Comparison of ENCODE assay signal across 21 mouse cellular contexts in genomic region chr8:127287816-127288215, GRCm38 (mm10).
DNase-seq lines count a peak whose midpoint lies in the region; ATAC-seq and TF ChIP-seq lines count a peak whose summit lies in the region.
"Had no signal": no experiment of that assay in that cellular context is flagged by ENCODE, and none has a peak within 500 bp of the region (broad histone marks: within the 10 kb centered on the region; RNA-seq: fewer than 3 reads in every experiment).

No protein-coding gene starts in this region.

- no peak overlapping the region for H3K9ac ChIP-seq in liver, adult 2 months (ENCODE audit: low read depth, low read length)
- H3K9ac ChIP-seq in liver, embryonic 12.5 days, result no peak overlapping the region
- H3K9ac ChIP-seq: embryonic facial prominence, embryonic 13.5 days; embryonic facial prominence, embryonic 15.5 days; forebrain, embryonic 12.5 days had no signal

- no peak overlapping the region for H3K27ac ChIP-seq in liver, adult 2 months (replicated peaks; ENCODE audit: insufficient read depth, low read depth, low read length)
- H3K27ac ChIP-seq in liver, embryonic 12.5 days, result no peak overlapping the region
- H3K27ac ChIP-seq: embryonic facial prominence, embryonic 13.5 days; embryonic facial prominence, embryonic 15.5 days; forebrain, embryonic 10.5 days; forebrain, embryonic 12.5 days had no signal

- no peak for TF ChIP-seq POLR2A in liver, adult 2 months (IDR thresholded peaks at IDR 0.05; ENCODE audit: extremely low read depth, insufficient read depth, low read length)

- 51% methylated on average over 10 of the region's 10 CpGs for WGBS in liver, adult 2 months
- 73% methylated on average over 10 of the region's 10 CpGs for WGBS in liver, embryonic 12.5 days (ENCODE audit: insufficient replicate concordance)

- no peaks in the 10 kb centered on the region for H3K9me3 ChIP-seq in liver, embryonic 12.5 days (replicated peaks)
- H3K9me3 ChIP-seq: embryonic facial prominence, embryonic 13.5 days; embryonic facial prominence, embryonic 15.5 days; forebrain, embryonic 12.5 days had no signal

- H3K4me3 ChIP-seq in liver, adult 2 months (ENCODE audit: insufficient read depth, low read depth, low read length), result no peak overlapping the region
- no peak overlapping the region for H3K4me3 ChIP-seq in liver, embryonic 12.5 days
- H3K4me3 ChIP-seq: embryonic facial prominence, embryonic 13.5 days; embryonic facial prominence, embryonic 15.5 days; erythroblast, embryonic 14.5 days; forebrain, embryonic 10.5 days; forebrain, embryonic 12.5 days had no signal

- peak; percentile 9 for DNase-seq in adrenal gland, adult 2 months
- no peak for DNase-seq in adrenal gland, postnatal 4 days (ENCODE audit: low spot score in 2 of 2)
- DNase-seq in liver, adult 2 months (ENCODE audit: extremely low read depth, low read depth, low spot score), result peak; percentile 68
- peak; percentile 7 for DNase-seq in adrenal gland, adult 8-10 months
- DNase-seq in adrenal gland, postnatal 10 days, result peak; percentile 9
- DNase-seq in frontal cortex, adult 2 months (ENCODE audit: extremely low spot score in 1 of 2, low spot score in 1 of 2), result no peak
- no peak for DNase-seq in cerebellum, postnatal 14 days
- DNase-seq: cerebellum, adult 11-12 months; cerebellum, adult 2 months; cerebellum, adult 9-10 months; cerebellum, postnatal 10 days; cerebellum, postnatal 36 days; embryo, embryonic 11 days had no signal

- no peak overlapping the region for H3K4me2 ChIP-seq in liver, embryonic 12.5 days
- H3K4me2 ChIP-seq: embryonic facial prominence, embryonic 13.5 days; embryonic facial prominence, embryonic 15.5 days; forebrain, embryonic 12.5 days had no signal

- ATAC-seq in liver, embryonic 12.5 days, result no peak
- ATAC-seq: forebrain, embryonic 14.5 days; forebrain, embryonic 16.5 days had no signal

- no peaks in the 10 kb centered on the region; the same call in 1 of the 2 replicates for H3K36me3 ChIP-seq in liver, adult 2 months (ENCODE audit: control insufficient read depth, insufficient read depth, low read length)
- H3K36me3 ChIP-seq in liver, embryonic 12.5 days, result no peaks in the 10 kb centered on the region
- H3K36me3 ChIP-seq: embryonic facial prominence, embryonic 13.5 days; embryonic facial prominence, embryonic 15.5 days; forebrain, embryonic 12.5 days had no signal

- TF ChIP-seq CTCF in liver, adult 2 months (IDR thresholded peaks at IDR 0.05; ENCODE audit: low read depth, low read length), result no peak

- H3K27me3 ChIP-seq in liver, adult 2 months (ENCODE audit: control insufficient read depth, insufficient read depth, low read length), result no peaks in the 10 kb centered on the region
- no peaks in the 10 kb centered on the region for H3K27me3 ChIP-seq in liver, embryonic 12.5 days (replicated peaks)
- H3K27me3 ChIP-seq: embryonic facial prominence, embryonic 13.5 days; embryonic facial prominence, embryonic 15.5 days; forebrain, embryonic 12.5 days had no signal

- H3K79me2 ChIP-seq in liver, adult 2 months (ENCODE audit: control insufficient read depth, insufficient read depth, low read length), result peaks cover 33% of the 10 kb centered on the region

- peaks cover 7% of the 10 kb centered on the region; the same call in 1 of the 2 replicates for H3K4me1 ChIP-seq in liver, adult 2 months (ENCODE audit: control insufficient read depth, insufficient read depth, low read length)
- H3K4me1 ChIP-seq in liver, embryonic 12.5 days, result no peaks in the 10 kb centered on the region
- H3K4me1 ChIP-seq: embryonic facial prominence, embryonic 15.5 days; forebrain, embryonic 10.5 days; forebrain, embryonic 12.5 days had no signal

Comparison
In these comparisons a context has a peak if more than half of its experiments do, and no peak if none do; other contexts are left out.
1. DNase-seq: peak in adrenal gland, adult 2 months (single experiment), liver, adult 2 months (single experiment), adrenal gland, adult 8-10 months (single experiment) and adrenal gland, postnatal 10 days (single experiment); none in adrenal gland, postnatal 4 days (0 of 2), frontal cortex, adult 2 months (0 of 2) and cerebellum, postnatal 14 days (0 of 2).